Mouse (Mus musculus) lung, embryonic 16.5 days (tissue): Measurements from ENCODE around the gene Gba. TPM values are rescaled to one million over a fixed set of nuclear protein-coding genes. Genes with fewer than 3 reads are reported as not detected.
A peak's percentile ranks its signal among the peaks of the same experiment; 100 is the strongest.
"Not testable (repeated sequence)": the region's sequence is repeated elsewhere in the genome, so short reads cannot be mapped to it uniquely, and the experiment has no call there.

Experiments used
- ATAC-seq: fragments of 200-750 bp; cut with Nextera tagmentation; 2 replicates; pipeline ENCODE4 v1.8.0; 2017; ENCODE audit warnings: low read depth, mild to moderate bottlenecking, moderate library complexity
- H3K27ac ChIP-seq: fragments of 300-500 bp; sonication (generic); 2 replicates; pipeline ENCODE4 v1.5.1; 2014; ENCODE audit warnings: mild to moderate bottlenecking, control low read depth, low read length
- H3K27me3 ChIP-seq: fragments of 300-500 bp; sonication (generic); 2 replicates; pipeline ENCODE4 v1.6.1; 2014; ENCODE audit warnings: low read depth, low read length, mixed read lengths; ENCODE audit not compliant: control insufficient read depth, insufficient read depth
- H3K36me3 ChIP-seq: fragments of 300-500 bp; sonication (generic); 2 replicates; pipeline ENCODE4 v1.6.1; 2014; ENCODE audit warnings: low read length; ENCODE audit not compliant: control insufficient read depth, insufficient read depth
- H3K4me1 ChIP-seq: fragments of 300-500 bp; sonication (generic); replicated peaks from 2 replicates; pipeline ENCODE4 v1.6.1; 2014; ENCODE audit warnings: low read length, mixed read lengths; ENCODE audit not compliant: control insufficient read depth, insufficient read depth
- H3K4me2 ChIP-seq: fragments of 300-500 bp; sonication (generic); 2 replicates; pipeline ENCODE4 v1.6.1; 2014; ENCODE audit warnings: low read depth, low read length, control low read depth
- H3K4me3 ChIP-seq: fragments of 300-500 bp; sonication (generic); 2 replicates; pipeline ENCODE4 v1.5.1; 2014; ENCODE audit warnings: mild to moderate bottlenecking, low read length, control low read depth
- H3K9ac ChIP-seq: fragments of 300-500 bp; sonication (generic); 2 replicates; pipeline ENCODE4 v1.6.1; 2014; ENCODE audit warnings: low read length, control low read depth
- H3K9me3 ChIP-seq: fragments of 300-500 bp; sonication (generic); 2 replicates; pipeline ENCODE4 v1.6.1; 2016; ENCODE audit warnings: low read length; ENCODE audit not compliant: control insufficient read depth
- WGBS: fragments of 180-500 bp; shearing (Covaris S2); extraction: QIAGEN DNeasy Blood & Tissue Kit; methylation state at CpG from one replicate; pipeline ENCODE4 v1.1.7; 2014; 5-methylcytosine and 5-hydroxymethylcytosine counted together
- polyA plus RNA-seq: library from polyadenylated mRNA; unstranded; fragments of >200 nt; fragmentation: Nextera tagmentation; extraction: Ambion mirVana; gene quantifications from 2 replicates; pipeline ENCODE4 v1.2.1, GENCODE M21; 2015

Gene Gba
- polyA plus RNA-seq, 1 experiment from 2014 or later, result 46.4 TPM

DNA sequence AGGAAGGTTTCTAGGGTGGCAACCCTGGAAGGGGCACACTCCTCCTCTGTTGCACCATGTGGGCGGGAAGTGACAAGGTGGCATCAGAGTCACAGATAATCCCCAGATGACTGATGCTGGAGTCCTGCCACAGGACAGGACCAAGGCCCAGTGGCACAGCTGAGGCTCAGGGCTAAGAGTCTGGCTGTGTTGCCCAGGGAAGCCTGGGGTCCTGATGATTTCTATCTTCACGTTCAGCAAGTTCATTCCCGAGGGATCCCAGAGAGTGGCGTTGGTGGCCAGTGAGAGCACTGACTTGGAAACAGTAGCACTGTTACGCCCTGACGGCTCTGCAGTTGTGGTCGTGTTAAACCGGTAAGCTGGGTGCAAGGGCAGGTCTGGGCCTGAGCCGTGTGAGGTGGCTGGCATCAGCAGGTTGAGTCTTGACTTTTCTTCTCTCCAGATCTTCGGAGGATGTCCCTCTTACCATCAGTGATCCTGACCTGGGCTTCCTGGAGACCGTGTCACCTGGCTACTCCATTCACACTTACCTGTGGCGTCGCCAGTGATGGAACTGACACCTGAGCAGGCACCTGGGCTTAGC, 5.4 kb downstream of the Gba start:
- no peak overlapping the region for H3K4me3 ChIP-seq
- 87% methylated on average over 13 of the region's 13 CpGs for WGBS
- H3K9me3 ChIP-seq, result no peaks in the 10 kb centered on the region
- peaks cover 9% of the 10 kb centered on the region for H3K4me1 ChIP-seq
- no peaks in the 10 kb centered on the region for H3K27me3 ChIP-seq
- H3K36me3 ChIP-seq, result peaks cover 19% of the 10 kb centered on the region
- no peak for ATAC-seq
- H3K4me2 ChIP-seq, result no peak overlapping the region
- no peak overlapping the region for H3K9ac ChIP-seq
- no peak overlapping the region for H3K27ac ChIP-seq

GRCm38 (mm10) chr3:89208736-89209135, 6.0 kb downstream of the Gba start:
- Histone ChIP-seq H3K27ac (no peak overlapping the region), H3K9ac (no peak overlapping the region), H3K4me2 (no peak overlapping the region), H3K27me3 (no peaks in the 10 kb centered on the region), H3K36me3 (peaks cover 19% of the 10 kb centered on the region), H3K9me3 (no peaks in the 10 kb centered on the region), H3K4me1 (peaks cover 6% of the 10 kb centered on the region), H3K4me3 (no peak overlapping the region)
- WGBS, result 82% methylated on average over 6 of the region's 6 CpGs
- ATAC-seq, result no peak

GRCm38 (mm10) chr3:89209731-89210130, 7.0 kb downstream of the Gba start:
- Histone ChIP-seq H3K4me3 (no peak overlapping the region), H3K27ac (no peak overlapping the region), H3K4me1 (peaks cover 9% of the 10 kb centered on the region), H3K9me3 (no peaks in the 10 kb centered on the region), H3K9ac (no peak overlapping the region), H3K27me3 (no peaks in the 10 kb centered on the region), H3K4me2 (no peak overlapping the region), H3K36me3 (peaks cover 19% of the 10 kb centered on the region)
- 87% methylated on average over 7 of the region's 7 CpGs for WGBS
- no peak for ATAC-seq

- Histone ChIP-seq H3K27ac (no peak overlapping the region), H3K36me3 (peaks cover 19% of the 10 kb centered on the region), H3K4me1 (peaks cover 12% of the 10 kb centered on the region), H3K4me2 (no peak overlapping the region), H3K9me3 (no peaks in the 10 kb centered on the region), H3K9ac (no peak overlapping the region), H3K4me3 (no peak overlapping the region), H3K27me3 (no peaks in the 10 kb centered on the region)
- no peak for ATAC-seq
- WGBS, result 64% methylated on average over 13 of the region's 13 CpGs
Observed at GRCm38 (mm10) chr3:89210162-89210561, 7.4 kb downstream of the Gba start.

DNA sequence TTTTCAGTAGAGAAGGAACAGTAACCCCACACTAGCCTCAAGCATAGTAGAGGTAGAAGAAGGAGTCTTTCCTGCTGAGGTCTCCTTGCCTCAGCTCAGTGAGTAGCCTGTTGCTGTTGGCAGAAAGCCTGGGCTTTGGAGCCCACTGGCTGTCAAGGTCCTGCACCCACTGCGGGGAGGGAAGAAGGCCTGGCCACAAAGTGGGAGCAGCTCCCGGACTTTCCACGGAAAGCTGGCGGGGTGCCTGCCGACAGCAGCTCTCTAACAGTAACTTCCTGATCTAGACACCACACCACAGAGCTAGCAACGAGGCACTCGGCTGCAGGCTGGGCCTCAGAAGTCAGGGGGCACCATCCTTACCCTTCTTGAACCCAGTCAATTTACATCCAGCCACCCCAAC, 8.0 kb downstream of the Gba start:
- Histone ChIP-seq H3K36me3 (peaks cover 19% of the 10 kb centered on the region), H3K27me3 (no peaks in the 10 kb centered on the region), H3K27ac (no peak overlapping the region), H3K4me3 (no peak overlapping the region), H3K9me3 (no peaks in the 10 kb centered on the region), H3K4me2 (no peak overlapping the region), H3K4me1 (peaks cover 17% of the 10 kb centered on the region), H3K9ac (no peak overlapping the region)
- 59% methylated on average over 7 of the region's 7 CpGs for WGBS
- no peak for ATAC-seq

- ATAC-seq, result peak; percentile 91
- Histone ChIP-seq H3K36me3 (peaks cover 6% of the 10 kb centered on the region), H3K4me2 (peak overlapping the region; percentile 88), H3K9ac (peak overlapping the region; percentile 81), H3K27ac (peak overlapping the region; percentile 98), H3K27me3 (no peaks in the 10 kb centered on the region), H3K4me3 (peak overlapping the region; percentile 65), H3K9me3 (no peaks in the 10 kb centered on the region), H3K4me1 (peaks cover 25% of the 10 kb centered on the region)
- under 1% methylated on average over 69 of the region's 69 CpGs for WGBS
Observed at GRCm38 (mm10) chr3:89213803-89214530, 11.2 kb downstream of the Gba start.

DNA sequence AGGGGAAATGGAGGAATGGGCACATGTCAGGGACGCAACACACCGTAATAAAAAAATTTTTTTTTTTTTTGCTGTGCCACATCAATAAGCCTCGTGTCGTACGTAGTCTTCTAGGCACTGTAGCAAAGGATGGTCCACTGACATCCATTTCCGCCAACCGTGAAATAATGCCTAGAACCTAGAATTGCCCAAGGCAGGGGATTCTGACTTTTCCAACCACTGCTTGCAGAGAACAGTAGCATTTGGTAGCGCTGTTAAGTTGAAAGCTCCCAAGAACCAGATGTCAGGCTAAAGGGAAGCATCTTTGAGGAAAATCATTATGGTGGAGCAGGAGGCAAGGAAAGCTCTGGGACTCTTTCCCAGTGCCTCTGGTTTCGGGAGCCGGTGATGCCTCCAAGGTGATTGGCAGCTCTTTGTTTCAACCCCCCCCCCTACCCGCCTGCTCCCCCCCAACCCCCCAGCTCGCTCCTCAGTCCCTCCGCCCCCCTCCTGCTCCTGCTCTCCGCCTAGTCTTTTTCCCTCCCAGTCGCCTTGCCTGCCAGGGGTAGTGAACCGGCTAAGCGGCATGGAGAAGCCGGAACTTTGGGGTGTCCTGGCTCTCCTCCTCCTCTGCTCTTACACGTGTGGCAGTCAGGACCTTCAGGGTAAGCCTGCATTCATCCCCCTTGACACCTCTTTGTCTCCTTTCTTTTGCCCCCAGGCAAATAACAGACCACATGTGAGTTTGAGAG, 12.1 kb downstream of the Gba start, which contains the start of gene Thbs3:
Gene Thbs3, plus strand, starts transcription at position 500 of the 731 bp plus-strand sequence.
- H3K9ac ChIP-seq, result peak within 1 kb of the TSS; percentile 81
- peaks cover 31% of the 10 kb centered on the region for H3K4me1 ChIP-seq
- H3K4me3 ChIP-seq, result peak within 1 kb of the TSS; percentile 65
- H3K36me3 ChIP-seq, result 0 out of 2 replicates have a peak, but pooled peaks cover 3% of the 10 kb centered on the region
- 1% methylated on average over 19 of the region's 19 CpGs for WGBS
- H3K4me2 ChIP-seq, result peak within 1 kb of the TSS; percentile 88
- H3K27me3 ChIP-seq, result no peaks in the 10 kb centered on the region
- no peaks in the 10 kb centered on the region for H3K9me3 ChIP-seq
- ATAC-seq, result no peak
- H3K27ac ChIP-seq, result peak within 1 kb of the TSS; percentile 98

- peaks cover 32% of the 10 kb centered on the region for H3K4me1 ChIP-seq
- H3K9me3 ChIP-seq, result no peaks in the 10 kb centered on the region
- under 1% methylated on average over 6 of the region's 6 CpGs for WGBS
- ATAC-seq, result peak; percentile 2; the same call in 1 of the 2 replicates
- H3K4me3 ChIP-seq, result peak overlapping the region; percentile 65
- no peaks in the 10 kb centered on the region for H3K27me3 ChIP-seq
- peak overlapping the region; percentile 81 for H3K9ac ChIP-seq
- peak overlapping the region; percentile 39; the same call in 1 of the 2 replicates for H3K27ac ChIP-seq
- 0 out of 2 replicates have a peak, but pooled peaks cover 2% of the 10 kb centered on the region for H3K36me3 ChIP-seq
- H3K4me2 ChIP-seq, result peak overlapping the region; percentile 88
Observed at GRCm38 (mm10) chr3:89215853-89216252, 13.1 kb downstream of the Gba start.

DNA sequence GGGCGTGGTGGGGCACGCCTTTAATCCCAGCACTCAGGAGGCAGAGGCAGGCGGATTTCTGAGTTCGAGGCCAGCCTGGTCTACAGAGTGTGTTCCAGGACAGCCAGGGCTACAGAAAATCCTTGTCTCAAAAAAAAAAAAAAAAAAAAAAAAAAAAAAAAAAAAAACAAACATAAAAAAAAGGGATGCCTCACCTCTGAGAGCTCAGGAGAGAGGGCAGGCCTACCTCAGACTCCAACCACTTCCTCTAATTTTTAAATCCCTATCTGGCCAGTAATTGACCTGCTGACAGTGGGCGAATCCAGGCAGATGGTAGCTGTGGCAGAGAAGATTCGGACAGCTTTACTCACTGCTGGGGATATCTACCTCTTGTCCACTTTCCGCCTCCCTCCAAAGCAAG, 13.7 kb downstream of the Gba start:
- H3K4me2 ChIP-seq, H3K4me3 ChIP-seq, ATAC-seq, H3K9ac ChIP-seq, H3K36me3 ChIP-seq, H3K27ac ChIP-seq, H3K27me3 ChIP-seq, H3K9me3 ChIP-seq: not testable (repeated sequence)
- WGBS, result 66% methylated on average over 7 of the region's 7 CpGs
- H3K4me1 ChIP-seq, result peaks cover 32% of the 10 kb centered on the region
